Mouse (Mus musculus): ENCODE results near the gene Gck.

GRCm38 (mm10) chr11:5855481-5855880 is 94.4 kb downstream of the Gck start:
- TF ChIP-seq CTCF (IDR thresholded peaks at IDR 0.05), result no peak
- no peak for TF ChIP-seq EP300 (IDR thresholded peaks at IDR 0.05)
